Mouse (Mus musculus): ENCODE measurements around the gene Ets1. TPM values are rescaled to one million over a fixed set of nuclear protein-coding genes. Genes with fewer than 3 reads are reported as not detected.
A peak's percentile ranks its signal among the peaks of the same experiment; 100 is the strongest.

The Ets1 gene
- polyA plus RNA-seq, 1 experiment: 30.2 TPM

- H3K4me1 ChIP-seq (ENCODE audit: control insufficient read depth, insufficient read depth, low read length): peaks cover 7% of the 10 kb centered on the region
- TF ChIP-seq POLR2A (IDR thresholded peaks at IDR 0.05; ENCODE audit: low read depth, low read length) (no peak), CTCF (IDR thresholded peaks at IDR 0.05; ENCODE audit: borderline replicate concordance, insufficient read depth, low read length) (no peak)
- no peak overlapping the region for H3K27ac ChIP-seq (ENCODE audit: insufficient read depth, low read length)
- no peak overlapping the region for H3K4me3 ChIP-seq (ENCODE audit: insufficient read depth, low read length)
These were observed 39.8 kb downstream of the Ets1 start for GRCm38 (mm10) chr9:32675671-32676409.

GRCm38 (mm10) chr9:32676480-32676879 lies 40.5 kb downstream of the Ets1 start:
- peaks cover 7% of the 10 kb centered on the region for H3K4me1 ChIP-seq (ENCODE audit: control insufficient read depth, insufficient read depth, low read length)
- 0 out of 2 replicates have a peak overlapping the region, but pooled peaks have one; percentile 26 for H3K27ac ChIP-seq (ENCODE audit: insufficient read depth, low read length)
- TF ChIP-seq CTCF (IDR thresholded peaks at IDR 0.05; ENCODE audit: borderline replicate concordance, insufficient read depth, low read length): no peak
- no peak for TF ChIP-seq POLR2A (IDR thresholded peaks at IDR 0.05; ENCODE audit: low read depth, low read length)
- H3K4me3 ChIP-seq (ENCODE audit: insufficient read depth, low read length): no peak overlapping the region

- H3K27ac ChIP-seq (ENCODE audit: insufficient read depth, low read length): no peak overlapping the region
- peaks cover 7% of the 10 kb centered on the region for H3K4me1 ChIP-seq (ENCODE audit: control insufficient read depth, insufficient read depth, low read length)
- TF ChIP-seq POLR2A (IDR thresholded peaks at IDR 0.05; ENCODE audit: low read depth, low read length) (no peak), CTCF (IDR thresholded peaks at IDR 0.05; ENCODE audit: borderline replicate concordance, insufficient read depth, low read length) (no peak)
- H3K4me3 ChIP-seq (ENCODE audit: insufficient read depth, low read length): no peak overlapping the region
These were observed 41.6 kb downstream of the Ets1 start for GRCm38 (mm10) chr9:32677646-32678045.

- Histone ChIP-seq H3K4me3 (ENCODE audit: insufficient read depth, low read length) (no peak overlapping the region), H3K4me1 (ENCODE audit: control insufficient read depth, insufficient read depth, low read length) (peaks cover 7% of the 10 kb centered on the region), H3K27ac (ENCODE audit: insufficient read depth, low read length) (no peak overlapping the region)
- TF ChIP-seq POLR2A (IDR thresholded peaks at IDR 0.05; ENCODE audit: low read depth, low read length): no peak
- TF ChIP-seq CTCF (IDR thresholded peaks at IDR 0.05; ENCODE audit: borderline replicate concordance, insufficient read depth, low read length): no peak
These were observed 42.2 kb downstream of the Ets1 start for GRCm38 (mm10) chr9:32678120-32678757.

- H3K4me1 ChIP-seq (ENCODE audit: control insufficient read depth, insufficient read depth, low read length): peaks cover 7% of the 10 kb centered on the region
- no peak overlapping the region for H3K27ac ChIP-seq (ENCODE audit: insufficient read depth, low read length)
- H3K4me3 ChIP-seq (ENCODE audit: insufficient read depth, low read length): no peak overlapping the region
- no peak for TF ChIP-seq CTCF (IDR thresholded peaks at IDR 0.05; ENCODE audit: borderline replicate concordance, insufficient read depth, low read length)
- no peak for TF ChIP-seq POLR2A (IDR thresholded peaks at IDR 0.05; ENCODE audit: low read depth, low read length)
These were observed 43.5 kb downstream of the Ets1 start for GRCm38 (mm10) chr9:32679531-32679930.

- no peak for TF ChIP-seq POLR2A (IDR thresholded peaks at IDR 0.05; ENCODE audit: low read depth, low read length)
- Histone ChIP-seq H3K4me1 (ENCODE audit: control insufficient read depth, insufficient read depth, low read length) (peaks cover 7% of the 10 kb centered on the region), H3K4me3 (ENCODE audit: insufficient read depth, low read length) (no peak overlapping the region), H3K27ac (ENCODE audit: insufficient read depth, low read length) (no peak overlapping the region)
These were observed 44.2 kb downstream of the Ets1 start for GRCm38 (mm10) chr9:32680201-32680600.

- no peak overlapping the region for H3K27ac ChIP-seq (ENCODE audit: insufficient read depth, low read length)
These were observed 50.0 kb downstream of the Ets1 start for GRCm38 (mm10) chr9:32685793-32686558.

GRCm38 (mm10) chr9:32688351-32688750 lies 52.3 kb downstream of the Ets1 start:
- no peak for TF ChIP-seq POLR2A (IDR thresholded peaks at IDR 0.05; ENCODE audit: low read depth, low read length)
- no peak for TF ChIP-seq CTCF (IDR thresholded peaks at IDR 0.05; ENCODE audit: borderline replicate concordance, insufficient read depth, low read length)
- no peak overlapping the region for H3K4me3 ChIP-seq (ENCODE audit: insufficient read depth, low read length)
- H3K27ac ChIP-seq (ENCODE audit: insufficient read depth, low read length): no peak overlapping the region
- H3K4me1 ChIP-seq (ENCODE audit: control insufficient read depth, insufficient read depth, low read length): no peaks in the 10 kb centered on the region

More at GRCm38 (mm10) chr9:32685793-32686558, 50.0 kb downstream of the Ets1 start:
- TF ChIP-seq POLR2A (IDR thresholded peaks at IDR 0.05; ENCODE audit: low read depth, low read length) (no peak), CTCF (IDR thresholded peaks at IDR 0.05; ENCODE audit: borderline replicate concordance, insufficient read depth, low read length) (no peak)
- Histone ChIP-seq H3K4me1 (ENCODE audit: control insufficient read depth, insufficient read depth, low read length) (no peaks in the 10 kb centered on the region), H3K4me3 (ENCODE audit: insufficient read depth, low read length) (no peak overlapping the region)

- peaks cover 3% of the 10 kb centered on the region for H3K4me1 ChIP-seq (ENCODE audit: control insufficient read depth, insufficient read depth, low read length)
- no peak overlapping the region for H3K4me3 ChIP-seq (ENCODE audit: insufficient read depth, low read length)
- H3K27ac ChIP-seq (ENCODE audit: insufficient read depth, low read length): no peak overlapping the region
- TF ChIP-seq CTCF (IDR thresholded peaks at IDR 0.05; ENCODE audit: borderline replicate concordance, insufficient read depth, low read length) (no peak), POLR2A (IDR thresholded peaks at IDR 0.05; ENCODE audit: low read depth, low read length) (no peak)
These were observed 55.3 kb downstream of the Ets1 start for GRCm38 (mm10) chr9:32691151-32691925.
